In genomic region chr9:50884741-50885599, GRCm38 (mm10) we compare ENCODE assay signal across 8 mouse cellular contexts. TPM values are rescaled to one million over a fixed set of nuclear protein-coding genes. Genes with fewer than 3 reads are reported as not detected.
DNase-seq lines count a peak whose midpoint lies in the region.

No protein-coding gene starts in this region.

- intact Hi-C loops in left cerebral cortex, postnatal 25 days (cut with DNase I): no loop called here

- peak; percentile 58 for DNase-seq in adrenal gland, adult 2 months
- DNase-seq in adrenal gland, postnatal 25 days: no peak
- DNase-seq in adipocyte (ENCODE audit: low spot score): peak; percentile 97
- peak; percentile 50 for DNase-seq in gastrocnemius, postnatal 10 days
- DNase-seq in kidney, adult 11 months: peak; percentile 91
- DNase-seq in left cerebral cortex, postnatal 25 days (ENCODE audit: low spot score in 2 of 2): peak; percentile 60 to 69
- DNase-seq in retina, postnatal 1 day: peak; percentile 65
- DNase-seq in cerebellum, postnatal 4 days (ENCODE audit: low spot score in 2 of 2): no peak

RNA-seq across cellular contexts. Expression of gene Ppp2r1b, which starts 39.9 kb away (rescaled TPM):
- total RNA-seq in adrenal gland, adult 2 months (2021): 10 to 100 TPM; 38.4 to 44.4 TPM
- 6.4 and 8.2 TPM in 2 replicates for polyA plus RNA-seq in adrenal gland, adult 2 months (2012; rRNA removed)
- 28.4 and 29.6 TPM in 2 replicates for total RNA-seq in adrenal gland, postnatal 25 days (2021)
- total RNA-seq in gastrocnemius, postnatal 10 days (2021): 10 to 100 TPM in 1 of 2 experiments, 1 to 10 TPM in 1; 7.0 to 10.3 TPM
- total RNA-seq in left cerebral cortex, postnatal 25 days (2021): 10 to 100 TPM; 17.6 to 19.1 TPM

Comparison
In these comparisons a context has a peak if more than half of its experiments do, and no peak if none do; other contexts are left out.
1. DNase-seq: peak in adrenal gland, adult 2 months (single experiment), adipocyte (single experiment), gastrocnemius, postnatal 10 days (single experiment), kidney, adult 11 months (single experiment), left cerebral cortex, postnatal 25 days (2 of 2) and retina, postnatal 1 day (single experiment); none in adrenal gland, postnatal 25 days (single experiment) and cerebellum, postnatal 4 days (0 of 2).